Mouse (Mus musculus) thymus, postnatal 25 days (tissue): Measurements from ENCODE around the gene Cd86.
A peak's percentile ranks its signal among the peaks of the same experiment; 100 is the strongest.

Experiments used
- DNase-seq: peaks from one replicate; pipeline ENCODE4 v3.0.0; 2022

The Cd86 gene

GRCm38 (mm10) chr16:36665782-36666181 lies at the start of gene Cd86:
TSS of gene Cd86 (minus strand) at chr16:36666081.
- DNase-seq, result no peak

- no peak for DNase-seq
Measured at GRCm38 (mm10) chr16:36711760-36712159, 45.9 kb upstream of the Cd86 start.

GRCm38 (mm10) chr16:36710794-36711193 lies 44.9 kb upstream of the Cd86 start:
- no peak for DNase-seq

GRCm38 (mm10) chr16:36709405-36709804 lies 43.5 kb upstream of the Cd86 start:
- peak; percentile 4 for DNase-seq

GRCm38 (mm10) chr16:36708751-36709150 lies 42.9 kb upstream of the Cd86 start:
- peak; percentile 8 for DNase-seq

GRCm38 (mm10) chr16:36707702-36708423 lies 42.0 kb upstream of the Cd86 start:
- DNase-seq, result no peak

GRCm38 (mm10) chr16:36700484-36700883 lies 34.6 kb upstream of the Cd86 start:
- DNase-seq, result no peak

GRCm38 (mm10) chr16:36697331-36697730 lies 31.4 kb upstream of the Cd86 start:
- DNase-seq, result no peak

- DNase-seq, result no peak
Measured at GRCm38 (mm10) chr16:36694798-36695290, 29.0 kb upstream of the Cd86 start.

GRCm38 (mm10) chr16:36693818-36694413 lies 28.0 kb upstream of the Cd86 start, which contains the start of gene Ildr1:
TSS of gene Ildr1 (plus strand) at chr16:36693978.
- DNase-seq, result peak; percentile 30

- no peak for DNase-seq
Measured at GRCm38 (mm10) chr16:36691484-36691883, 25.6 kb upstream of the Cd86 start.

GRCm38 (mm10) chr16:36688076-36688475 lies 22.2 kb upstream of the Cd86 start:
- no peak for DNase-seq

- DNase-seq, result no peak
Measured at GRCm38 (mm10) chr16:36684325-36684918, 18.5 kb upstream of the Cd86 start.

- DNase-seq, result no peak
Measured at GRCm38 (mm10) chr16:36681829-36682228, 15.9 kb upstream of the Cd86 start.

- DNase-seq, result no peak
Measured at GRCm38 (mm10) chr16:36675902-36676301, 10.0 kb upstream of the Cd86 start.

GRCm38 (mm10) chr16:36675304-36675703 lies 9.4 kb upstream of the Cd86 start:
- DNase-seq, result no peak

GRCm38 (mm10) chr16:36674457-36675204 lies 8.8 kb upstream of the Cd86 start:
- DNase-seq, result peak; percentile 40

GRCm38 (mm10) chr16:36673196-36673595 lies 7.3 kb upstream of the Cd86 start:
- no peak for DNase-seq

GRCm38 (mm10) chr16:36670590-36670989 lies 4.7 kb upstream of the Cd86 start:
- no peak for DNase-seq

- DNase-seq, result peak; percentile 16
Measured at GRCm38 (mm10) chr16:36666448-36667017, 652 bp upstream of the Cd86 start.

- no peak for DNase-seq
Measured at GRCm38 (mm10) chr16:36663484-36663883, 2.4 kb downstream of the Cd86 start.

GRCm38 (mm10) chr16:36661330-36661729 lies 4.6 kb downstream of the Cd86 start:
- no peak for DNase-seq

GRCm38 (mm10) chr16:36655910-36656309 lies 10.0 kb downstream of the Cd86 start:
- no peak for DNase-seq
